Mouse (Mus musculus): ENCODE measurements around the gene Rnf115. TPM values are rescaled to one million over a fixed set of nuclear protein-coding genes. Genes with fewer than 3 reads are reported as not detected.

Rnf115 gene
- polyA plus RNA-seq, 1 experiment, result 13.5 TPM

DNA sequence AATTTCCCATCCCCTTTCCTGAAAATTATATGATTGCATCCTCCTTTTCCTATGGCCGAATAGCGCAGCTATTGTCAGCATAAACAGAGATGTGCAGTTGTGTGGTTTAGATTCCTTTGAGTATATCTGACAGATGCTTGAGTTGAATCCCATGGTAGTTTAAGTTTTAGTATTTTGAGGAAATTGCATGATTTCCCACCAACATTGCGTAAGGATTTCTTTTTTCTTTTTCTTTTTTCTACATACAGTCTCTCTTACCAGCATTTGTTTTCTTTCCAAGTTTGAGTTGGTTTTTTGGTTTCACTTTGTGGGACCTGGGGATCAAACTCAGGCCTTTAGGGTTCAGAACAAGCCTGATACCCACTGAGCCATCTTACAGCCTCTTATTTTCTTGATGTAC is 16.9 kb downstream of the Rnf115 start:
- peaks cover 85% of the 10 kb centered on the region for H3K79me2 ChIP-seq (ENCODE audit: control insufficient read depth, insufficient read depth)
- H3K36me3 ChIP-seq (ENCODE audit: control insufficient read depth, insufficient read depth), result no peaks in the 10 kb centered on the region
- H3K27me3 ChIP-seq (ENCODE audit: control insufficient read depth, insufficient read depth, insufficient read length), result no peaks in the 10 kb centered on the region
- no peak overlapping the region for H3K4me3 ChIP-seq (ENCODE audit: insufficient read depth, poor library complexity, severe bottlenecking)
- TF ChIP-seq MAX (IDR thresholded peaks at IDR 0.05), result no peak
- TF ChIP-seq CTCF (IDR thresholded peaks at IDR 0.05; ENCODE audit: control insufficient read depth, insufficient read depth, insufficient read length), result no peak
- no peak for TF ChIP-seq CEBPB (IDR thresholded peaks at IDR 0.05; ENCODE audit: low read depth)
- no peak for TF ChIP-seq FOSL1 (IDR thresholded peaks at IDR 0.05; ENCODE audit: insufficient read depth, low read length, poor library complexity, severe bottlenecking)
- no peak for TF ChIP-seq MYOD1 (IDR thresholded peaks at IDR 0.05; ENCODE audit: control insufficient read depth, insufficient read length, low read depth)
- TF ChIP-seq MYOG (IDR thresholded peaks at IDR 0.05; ENCODE audit: control insufficient read depth, extremely low read depth, insufficient read length), result no peak
- no peak for TF ChIP-seq USF1 (IDR thresholded peaks at IDR 0.05; ENCODE audit: low read depth)
- H3ac ChIP-seq (ENCODE audit: control insufficient read depth, insufficient read length, low read depth), result no peak overlapping the region
- H3K79me3 ChIP-seq (ENCODE audit: low read depth), result peaks cover 37% of the 10 kb centered on the region

DNA sequence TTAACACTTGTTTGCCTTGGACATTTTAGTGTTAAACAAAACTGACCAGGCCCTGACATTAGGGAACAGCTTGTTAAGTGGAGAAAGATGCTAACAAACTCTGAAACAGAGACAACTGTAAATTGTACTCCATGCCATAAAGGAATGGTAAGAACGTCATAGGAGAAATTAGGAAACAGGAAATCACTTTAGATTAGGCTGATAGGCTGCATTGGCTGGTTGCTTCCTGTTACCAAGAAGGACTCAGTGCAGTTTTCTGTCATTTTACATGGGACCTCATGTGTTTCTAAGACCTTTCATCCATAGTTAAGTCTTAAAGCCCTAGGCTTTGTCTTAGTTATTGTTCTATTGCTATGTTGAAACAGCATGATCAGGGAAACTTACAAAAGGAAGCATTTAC is 19.4 kb downstream of the Rnf115 start:
- Histone ChIP-seq H3K4me3 (ENCODE audit: insufficient read depth, poor library complexity, severe bottlenecking) (no peak overlapping the region), H3ac (ENCODE audit: control insufficient read depth, insufficient read length, low read depth) (no peak overlapping the region), H3K27me3 (ENCODE audit: control insufficient read depth, insufficient read depth, insufficient read length) (no peaks in the 10 kb centered on the region), H3K79me2 (ENCODE audit: control insufficient read depth, insufficient read depth) (peaks cover 82% of the 10 kb centered on the region), H3K36me3 (ENCODE audit: control insufficient read depth, insufficient read depth) (no peaks in the 10 kb centered on the region), H3K79me3 (ENCODE audit: low read depth) (peaks cover 31% of the 10 kb centered on the region)
- no peak for TF ChIP-seq CEBPB (IDR thresholded peaks at IDR 0.05; ENCODE audit: low read depth)
- no peak for TF ChIP-seq MYOG (IDR thresholded peaks at IDR 0.05; ENCODE audit: control insufficient read depth, extremely low read depth, insufficient read length)
- no peak for TF ChIP-seq CTCF (IDR thresholded peaks at IDR 0.05; ENCODE audit: control insufficient read depth, insufficient read depth, insufficient read length)
- TF ChIP-seq MAX (IDR thresholded peaks at IDR 0.05), result no peak
- TF ChIP-seq MYOD1 (IDR thresholded peaks at IDR 0.05; ENCODE audit: control insufficient read depth, insufficient read length, low read depth), result no peak
- no peak for TF ChIP-seq FOSL1 (IDR thresholded peaks at IDR 0.05; ENCODE audit: insufficient read depth, low read length, poor library complexity, severe bottlenecking)
- TF ChIP-seq USF1 (IDR thresholded peaks at IDR 0.05; ENCODE audit: low read depth), result no peak

DNA sequence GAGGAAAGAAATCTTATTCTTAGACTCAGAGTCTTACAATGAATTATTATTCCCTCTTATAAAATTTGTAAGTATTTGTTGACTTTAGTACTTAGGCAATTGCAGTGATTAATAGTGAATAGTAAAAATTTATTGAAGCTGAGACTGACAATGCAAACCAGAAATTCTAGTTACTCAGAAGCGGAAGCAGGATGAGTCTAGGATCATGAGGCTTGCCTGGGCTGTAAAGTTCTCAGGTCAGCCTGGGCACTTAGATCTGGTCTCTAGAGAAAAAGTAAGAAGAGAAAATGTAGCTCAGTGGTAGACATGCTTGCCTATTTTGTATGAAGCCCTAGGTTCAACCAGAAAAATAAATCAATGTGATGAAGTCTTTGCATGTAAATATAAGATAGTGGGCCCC is 28.5 kb downstream of the Rnf115 start:
- Histone ChIP-seq H3K36me3 (ENCODE audit: control insufficient read depth, insufficient read depth) (no peaks in the 10 kb centered on the region), H3K4me3 (ENCODE audit: insufficient read depth, poor library complexity, severe bottlenecking) (no peak overlapping the region), H3ac (ENCODE audit: control insufficient read depth, insufficient read length, low read depth) (no peak overlapping the region), H3K27me3 (ENCODE audit: control insufficient read depth, insufficient read depth, insufficient read length) (no peaks in the 10 kb centered on the region), H3K79me3 (ENCODE audit: low read depth) (peaks cover 3% of the 10 kb centered on the region), H3K79me2 (ENCODE audit: control insufficient read depth, insufficient read depth) (peaks cover 6% of the 10 kb centered on the region)
- TF ChIP-seq FOSL1 (IDR thresholded peaks at IDR 0.05; ENCODE audit: insufficient read depth, low read length, poor library complexity, severe bottlenecking) (no peak), MYOD1 (IDR thresholded peaks at IDR 0.05; ENCODE audit: control insufficient read depth, insufficient read length, low read depth) (no peak), MAX (IDR thresholded peaks at IDR 0.05) (no peak), MYOG (IDR thresholded peaks at IDR 0.05; ENCODE audit: control insufficient read depth, extremely low read depth, insufficient read length) (no peak), USF1 (IDR thresholded peaks at IDR 0.05; ENCODE audit: low read depth) (no peak), CEBPB (IDR thresholded peaks at IDR 0.05; ENCODE audit: low read depth) (no peak), CTCF (IDR thresholded peaks at IDR 0.05; ENCODE audit: control insufficient read depth, insufficient read depth, insufficient read length) (no peak)

DNA sequence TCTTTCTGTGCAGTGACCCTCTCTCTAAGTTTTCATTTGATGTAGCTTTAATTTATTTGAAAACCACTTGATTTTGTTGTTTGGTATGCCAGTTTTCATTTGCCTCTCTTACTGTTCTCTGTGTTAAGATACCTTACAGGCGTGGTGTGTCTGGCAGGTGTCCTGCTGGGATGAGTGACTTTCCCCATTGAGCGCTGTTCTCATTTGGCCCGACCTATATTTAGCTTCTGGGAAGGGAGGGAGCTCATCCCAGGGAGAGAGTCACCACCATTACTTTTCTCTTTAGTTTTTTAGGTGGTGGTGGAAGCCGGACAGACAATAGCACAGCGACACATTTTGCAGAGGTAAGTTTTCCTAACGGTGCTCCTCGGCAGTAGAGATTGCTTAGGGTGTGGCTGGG is 30.2 kb downstream of the Rnf115 start:
- no peaks in the 10 kb centered on the region for H3K27me3 ChIP-seq (ENCODE audit: control insufficient read depth, insufficient read depth, insufficient read length)
- no peak overlapping the region for H3ac ChIP-seq (ENCODE audit: control insufficient read depth, insufficient read length, low read depth)
- H3K79me3 ChIP-seq (ENCODE audit: low read depth), result no peaks in the 10 kb centered on the region
- H3K4me3 ChIP-seq (ENCODE audit: insufficient read depth, poor library complexity, severe bottlenecking), result no peak overlapping the region
- H3K79me2 ChIP-seq (ENCODE audit: control insufficient read depth, insufficient read depth), result peaks cover 6% of the 10 kb centered on the region
- no peaks in the 10 kb centered on the region for H3K36me3 ChIP-seq (ENCODE audit: control insufficient read depth, insufficient read depth)
- TF ChIP-seq USF1 (IDR thresholded peaks at IDR 0.05; ENCODE audit: low read depth) (no peak), CEBPB (IDR thresholded peaks at IDR 0.05; ENCODE audit: low read depth) (no peak), MYOG (IDR thresholded peaks at IDR 0.05; ENCODE audit: control insufficient read depth, extremely low read depth, insufficient read length) (no peak), CTCF (IDR thresholded peaks at IDR 0.05; ENCODE audit: control insufficient read depth, insufficient read depth, insufficient read length) (no peak), MYOD1 (IDR thresholded peaks at IDR 0.05; ENCODE audit: control insufficient read depth, insufficient read length, low read depth) (no peak), MAX (IDR thresholded peaks at IDR 0.05) (no peak), FOSL1 (IDR thresholded peaks at IDR 0.05; ENCODE audit: insufficient read depth, low read length, poor library complexity, severe bottlenecking) (no peak)

DNA sequence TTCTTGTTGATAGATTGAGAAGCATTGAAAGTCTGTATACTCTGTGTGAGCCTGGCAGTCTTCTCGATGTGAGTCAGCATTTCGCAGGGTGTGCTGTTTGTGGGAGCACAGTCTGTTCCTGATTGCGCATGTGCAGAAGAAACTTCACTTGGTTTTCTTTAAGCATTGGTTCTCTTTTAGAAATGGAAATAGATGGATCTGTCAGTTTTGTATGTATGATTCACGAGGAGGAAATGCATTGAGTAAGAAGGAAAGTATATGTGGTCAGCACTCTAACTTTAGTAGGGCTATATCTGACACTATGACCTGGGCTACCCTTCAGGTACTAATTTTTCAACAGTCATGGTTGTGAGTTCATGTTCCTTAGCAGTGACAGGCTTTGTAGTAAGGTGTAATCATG is 32.2 kb downstream of the Rnf115 start:
- Histone ChIP-seq H3K36me3 (ENCODE audit: control insufficient read depth, insufficient read depth) (peaks cover 11% of the 10 kb centered on the region), H3K79me2 (ENCODE audit: control insufficient read depth, insufficient read depth) (peaks cover 16% of the 10 kb centered on the region), H3K79me3 (ENCODE audit: low read depth) (no peaks in the 10 kb centered on the region), H3K27me3 (ENCODE audit: control insufficient read depth, insufficient read depth, insufficient read length) (no peaks in the 10 kb centered on the region), H3K4me3 (ENCODE audit: insufficient read depth, poor library complexity, severe bottlenecking) (no peak overlapping the region), H3ac (ENCODE audit: control insufficient read depth, insufficient read length, low read depth) (no peak overlapping the region)
- TF ChIP-seq MYOD1 (IDR thresholded peaks at IDR 0.05; ENCODE audit: control insufficient read depth, insufficient read length, low read depth) (no peak), CTCF (IDR thresholded peaks at IDR 0.05; ENCODE audit: control insufficient read depth, insufficient read depth, insufficient read length) (no peak)

DNA sequence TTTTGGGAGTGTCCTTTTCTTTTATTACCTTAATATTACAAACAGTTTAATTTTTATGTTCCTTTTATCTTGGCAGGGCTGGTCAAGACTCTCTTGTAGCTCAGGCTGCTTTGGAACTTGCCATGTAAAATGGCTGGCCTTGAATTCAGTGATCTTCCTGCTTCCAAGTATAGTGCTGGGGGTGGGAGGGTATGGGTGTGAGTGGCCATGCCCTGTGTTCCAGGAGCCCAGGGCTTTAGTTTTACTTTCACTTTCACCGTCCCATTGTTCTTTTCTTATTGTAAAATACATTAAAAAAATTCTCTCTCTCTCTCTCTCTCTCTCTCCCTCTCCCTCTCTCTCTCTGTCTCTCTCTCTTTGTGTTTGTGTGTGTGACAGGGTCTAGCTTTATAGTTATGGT is 37.1 kb downstream of the Rnf115 start:
- Histone ChIP-seq H3K4me3 (ENCODE audit: insufficient read depth, poor library complexity, severe bottlenecking) (no peak overlapping the region), H3ac (ENCODE audit: control insufficient read depth, insufficient read length, low read depth) (no peak overlapping the region)

More for the DNA sequence above, 37.1 kb downstream of the Rnf115 start:
- H3K36me3 ChIP-seq (ENCODE audit: control insufficient read depth, insufficient read depth), result peaks cover 16% of the 10 kb centered on the region
- TF ChIP-seq MYOG (IDR thresholded peaks at IDR 0.05; ENCODE audit: control insufficient read depth, extremely low read depth, insufficient read length) (no peak), CEBPB (IDR thresholded peaks at IDR 0.05; ENCODE audit: low read depth) (no peak), CTCF (IDR thresholded peaks at IDR 0.05; ENCODE audit: control insufficient read depth, insufficient read depth, insufficient read length) (no peak), FOSL1 (IDR thresholded peaks at IDR 0.05; ENCODE audit: insufficient read depth, low read length, poor library complexity, severe bottlenecking) (no peak), MAX (IDR thresholded peaks at IDR 0.05) (no peak), MYOD1 (IDR thresholded peaks at IDR 0.05; ENCODE audit: control insufficient read depth, insufficient read length, low read depth) (no peak), USF1 (IDR thresholded peaks at IDR 0.05; ENCODE audit: low read depth) (no peak)
- peaks cover 21% of the 10 kb centered on the region for H3K79me2 ChIP-seq (ENCODE audit: control insufficient read depth, insufficient read depth)
- no peaks in the 10 kb centered on the region for H3K27me3 ChIP-seq (ENCODE audit: control insufficient read depth, insufficient read depth, insufficient read length)
- H3K79me3 ChIP-seq (ENCODE audit: low read depth), result no peaks in the 10 kb centered on the region
